Mouse (Mus musculus) intestine, embryonic 16.5 days (tissue): ENCODE results near the gene Gm9922. TPM values are rescaled to one million over a fixed set of nuclear protein-coding genes. Genes with fewer than 3 reads are reported as not detected.

Experiments used
- ATAC-seq: fragments of 200-750 bp; cut with Nextera tagmentation; 2 replicates; pipeline ENCODE4 v1.8.0; 2017; ENCODE audit warnings: moderate TSS enrichment, moderate library complexity
- H3K27ac ChIP-seq: fragments of 300-500 bp; sonication (generic); 2 replicates; pipeline ENCODE4 v1.5.1; 2014; ENCODE audit warnings: mild to moderate bottlenecking, low read length
- H3K27me3 ChIP-seq: fragments of 300-500 bp; sonication (generic); replicated peaks from 2 replicates; pipeline ENCODE4 v1.6.1; 2014; ENCODE audit warnings: low read length, control low read depth, mixed read lengths; ENCODE audit not compliant: control insufficient read depth, insufficient read depth
- H3K36me3 ChIP-seq: fragments of 300-500 bp; sonication (generic); 2 replicates; pipeline ENCODE4 v1.6.1; 2014; ENCODE audit warnings: low read length, control low read depth; ENCODE audit not compliant: control insufficient read depth, insufficient read depth
- H3K4me1 ChIP-seq: fragments of 300-500 bp; sonication (generic); 2 replicates; pipeline ENCODE4 v1.6.1; 2014; ENCODE audit warnings: low read length, control low read depth, mixed read lengths; ENCODE audit not compliant: control insufficient read depth, insufficient read depth
- H3K4me2 ChIP-seq: fragments of 300-500 bp; sonication (generic); 2 replicates; pipeline ENCODE4 v1.6.1; 2014; ENCODE audit warnings: low read depth, low read length, control low read depth
- H3K4me3 ChIP-seq: fragments of 300-500 bp; sonication (generic); 2 replicates; pipeline ENCODE4 v1.5.1; 2014; ENCODE audit warnings: mild to moderate bottlenecking, low read length
- H3K9ac ChIP-seq: fragments of 300-500 bp; sonication (generic); 2 replicates; pipeline ENCODE4 v1.6.1; 2014; ENCODE audit warnings: low read depth, low read length
- H3K9me3 ChIP-seq: fragments of 300-500 bp; sonication (generic); 2 replicates; pipeline ENCODE4 v1.6.1; 2016; ENCODE audit warnings: low read length, control low read depth; ENCODE audit not compliant: control insufficient read depth
- WGBS: fragments of 180-500 bp; shearing (Covaris S2); extraction: QIAGEN DNeasy Blood & Tissue Kit; methylation state at CpG from one replicate; pipeline ENCODE4 v1.1.7; 2014; 5-methylcytosine and 5-hydroxymethylcytosine counted together
- polyA plus RNA-seq: library from polyadenylated mRNA; unstranded; fragments of >200 nt; fragmentation: Nextera tagmentation; extraction: Ambion mirVana; gene quantifications from 2 replicates; pipeline ENCODE4 v1.2.1, GENCODE M21; 2015

Gene Gm9922
- 0.35 and 0.61 TPM in 2 replicates for polyA plus RNA-seq

- ATAC-seq, result peak; percentile 93
- peak within 1 kb of the TSS; percentile 72 for H3K4me3 ChIP-seq
- H3K9ac ChIP-seq, result peak within 1 kb of the TSS; percentile 74
- no peak within 1 kb of the TSS for H3K27ac ChIP-seq
- H3K4me1 ChIP-seq, result 0 out of 2 replicates have a peak, but pooled peaks cover 4% of the 10 kb centered on the region
- H3K9me3 ChIP-seq, result no peaks in the 10 kb centered on the region
- H3K36me3 ChIP-seq, result no peaks in the 10 kb centered on the region
- under 1% methylated on average over 51 of the region's 51 CpGs for WGBS
- peak within 1 kb of the TSS; percentile 97 for H3K4me2 ChIP-seq
- H3K27me3 ChIP-seq, result no peaks in the 10 kb centered on the region
Observed at GRCm38 (mm10) chr14:101729237-101729971, at the start of gene Gm9922, which contains the start of gene Lmo7. Gene Gm9922, minus strand, starts transcription at chr14:101729814. Gene Lmo7, plus strand, starts transcription at chr14:101729957.

- no peaks in the 10 kb centered on the region for H3K9me3 ChIP-seq
- no peaks in the 10 kb centered on the region for H3K27me3 ChIP-seq
- no peak overlapping the region for H3K4me2 ChIP-seq
- ATAC-seq, result no peak
- H3K36me3 ChIP-seq, result no peaks in the 10 kb centered on the region
- no peak overlapping the region for H3K9ac ChIP-seq
- no peak overlapping the region for H3K4me3 ChIP-seq
- 89% methylated on average over 3 of the region's 3 CpGs for WGBS
- H3K4me1 ChIP-seq, result no peaks in the 10 kb centered on the region
- H3K27ac ChIP-seq, result no peak overlapping the region
Observed at GRCm38 (mm10) chr14:101778426-101778825, 48.8 kb upstream of the Gm9922 start.

GRCm38 (mm10) chr14:101777129-101777493 is 47.5 kb upstream of the Gm9922 start:
- H3K4me1 ChIP-seq, result no peaks in the 10 kb centered on the region
- no peaks in the 10 kb centered on the region for H3K9me3 ChIP-seq
- H3K36me3 ChIP-seq, result no peaks in the 10 kb centered on the region
- no peak overlapping the region for H3K4me2 ChIP-seq
- WGBS, result 51% methylated on average over 3 of the region's 3 CpGs
- H3K27me3 ChIP-seq, result no peaks in the 10 kb centered on the region
- H3K9ac ChIP-seq, result no peak overlapping the region
- no peak for ATAC-seq
- H3K4me3 ChIP-seq, result no peak overlapping the region
- H3K27ac ChIP-seq, result no peak overlapping the region

GRCm38 (mm10) chr14:101776296-101777128 is 46.9 kb upstream of the Gm9922 start:
- H3K4me3 ChIP-seq, result no peak overlapping the region
- no peak for ATAC-seq
- WGBS, result 41% methylated on average over 4 of the region's 4 CpGs
- H3K36me3 ChIP-seq, result no peaks in the 10 kb centered on the region
- no peaks in the 10 kb centered on the region for H3K27me3 ChIP-seq
- no peaks in the 10 kb centered on the region for H3K9me3 ChIP-seq
- no peak overlapping the region for H3K27ac ChIP-seq
- no peak overlapping the region for H3K4me2 ChIP-seq
- no peak overlapping the region for H3K9ac ChIP-seq
- no peaks in the 10 kb centered on the region for H3K4me1 ChIP-seq

GRCm38 (mm10) chr14:101774631-101775030 is 45.0 kb upstream of the Gm9922 start:
- ATAC-seq, result no peak
- no peaks in the 10 kb centered on the region for H3K9me3 ChIP-seq
- no peak overlapping the region for H3K27ac ChIP-seq
- no peak overlapping the region for H3K9ac ChIP-seq
- 46% methylated on average over 4 of the region's 4 CpGs for WGBS
- no peak overlapping the region for H3K4me2 ChIP-seq
- no peak overlapping the region for H3K4me3 ChIP-seq
- H3K4me1 ChIP-seq, result no peaks in the 10 kb centered on the region
- no peaks in the 10 kb centered on the region for H3K27me3 ChIP-seq
- no peaks in the 10 kb centered on the region for H3K36me3 ChIP-seq

- Histone ChIP-seq H3K27me3 (no peaks in the 10 kb centered on the region), H3K9me3 (no peaks in the 10 kb centered on the region), H3K4me1 (no peaks in the 10 kb centered on the region), H3K9ac (no peak overlapping the region), H3K36me3 (no peaks in the 10 kb centered on the region), H3K27ac (no peak overlapping the region), H3K4me2 (no peak overlapping the region), H3K4me3 (no peak overlapping the region)
- WGBS, result 95% methylated on average over 6 of the region's 6 CpGs
- no peak for ATAC-seq
Observed at GRCm38 (mm10) chr14:101771756-101772155, 42.1 kb upstream of the Gm9922 start.

- no peak overlapping the region for H3K9ac ChIP-seq
Observed at GRCm38 (mm10) chr14:101771336-101771735, 41.7 kb upstream of the Gm9922 start.

GRCm38 (mm10) chr14:101763762-101764295 is 34.2 kb upstream of the Gm9922 start:
- Histone ChIP-seq H3K9ac (no peak overlapping the region), H3K9me3 (no peaks in the 10 kb centered on the region), H3K4me3 (no peak overlapping the region), H3K27ac (no peak overlapping the region), H3K27me3 (no peaks in the 10 kb centered on the region), H3K4me2 (no peak overlapping the region), H3K4me1 (no peaks in the 10 kb centered on the region), H3K36me3 (no peaks in the 10 kb centered on the region)
- 30% methylated on average over 3 of the region's 3 CpGs for WGBS
- no peak for ATAC-seq

More at GRCm38 (mm10) chr14:101771336-101771735, 41.7 kb upstream of the Gm9922 start:
- Histone ChIP-seq H3K4me3 (no peak overlapping the region), H3K27me3 (no peaks in the 10 kb centered on the region), H3K27ac (no peak overlapping the region), H3K4me1 (no peaks in the 10 kb centered on the region), H3K4me2 (no peak overlapping the region), H3K9me3 (no peaks in the 10 kb centered on the region), H3K36me3 (no peaks in the 10 kb centered on the region)
- no peak for ATAC-seq
- WGBS, result 78% methylated on average over 5 of the region's 5 CpGs

GRCm38 (mm10) chr14:101762267-101762666 is 32.7 kb upstream of the Gm9922 start:
- WGBS, result 50% methylated on average over 1 of the region's 1 CpGs
- Histone ChIP-seq H3K9ac (no peak overlapping the region), H3K4me3 (no peak overlapping the region), H3K27ac (no peak overlapping the region), H3K27me3 (no peaks in the 10 kb centered on the region), H3K9me3 (no peaks in the 10 kb centered on the region), H3K36me3 (no peaks in the 10 kb centered on the region), H3K4me1 (no peaks in the 10 kb centered on the region), H3K4me2 (no peak overlapping the region)
- ATAC-seq, result no peak
